Mouse (Mus musculus): ENCODE measurements at regions not wholly inside any gene's neighbourhood (a gene's known extent, or its start where the extent isn't known, plus 50 kb on each side); places are given as distances from the start of the nearest gene placed in this dataset.

DNA sequence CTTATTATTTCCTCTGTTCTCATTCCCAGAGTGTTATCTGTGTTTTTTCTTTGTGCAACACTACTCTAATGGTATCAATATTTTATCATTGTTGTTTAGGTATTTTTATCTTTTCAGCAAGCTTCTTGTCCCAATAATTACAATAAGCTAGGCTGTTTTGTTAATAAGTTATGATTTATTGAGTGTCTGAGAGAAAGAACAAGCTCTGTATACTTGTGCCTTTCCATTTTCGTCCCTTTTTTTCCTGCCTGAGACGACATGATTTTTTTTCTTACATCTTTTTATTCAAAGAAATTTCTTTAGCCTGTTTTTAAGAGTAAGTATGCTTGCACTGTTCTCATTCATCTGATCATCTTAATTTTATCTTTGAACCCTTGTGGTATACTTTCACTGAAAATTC, 904.1 kb downstream of the A830018L16Rik start:
- DNase-seq (ENCODE audit: low spot score in 2 of 2), result no peak

- DNase-seq (ENCODE audit: low spot score in 2 of 2), result no peak
Observed at GRCm38 (mm10) chr1:12334186-12334585, 920.3 kb downstream of the A830018L16Rik start.

DNA sequence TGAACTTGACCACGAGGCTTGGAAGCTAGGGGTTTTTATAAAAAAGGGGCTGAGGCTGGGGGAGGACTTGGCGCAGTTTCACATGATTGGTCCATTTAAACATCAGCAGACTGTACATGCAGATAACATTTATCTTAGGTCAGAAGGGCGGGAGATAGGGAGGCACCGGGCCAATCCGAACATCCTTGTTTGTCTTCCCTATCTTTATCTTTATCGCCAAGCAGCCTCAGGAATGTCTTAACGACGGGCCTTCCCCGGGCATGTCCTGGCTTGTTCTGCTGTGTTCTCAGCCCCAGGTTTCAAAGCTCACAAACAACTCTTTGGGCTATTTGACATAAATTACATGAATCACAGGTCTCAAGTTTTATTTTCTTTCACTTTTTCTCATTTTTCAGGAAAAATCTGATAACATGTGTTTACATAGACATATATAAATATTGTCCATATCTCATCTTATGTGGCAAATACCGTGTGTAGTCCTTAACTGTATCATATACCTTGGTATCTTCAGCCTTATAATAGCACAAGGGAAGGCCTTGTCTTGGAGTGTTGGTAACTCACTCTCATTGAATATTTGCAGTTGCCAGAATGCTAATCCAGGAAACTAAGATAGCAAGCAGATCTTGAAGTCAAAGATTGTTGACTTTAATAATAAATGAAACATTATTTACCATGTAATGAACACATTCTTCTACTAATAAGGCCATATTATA, 931.0 kb downstream of the A830018L16Rik start:
- DNase-seq (ENCODE audit: low spot score in 2 of 2), result no peak

DNA sequence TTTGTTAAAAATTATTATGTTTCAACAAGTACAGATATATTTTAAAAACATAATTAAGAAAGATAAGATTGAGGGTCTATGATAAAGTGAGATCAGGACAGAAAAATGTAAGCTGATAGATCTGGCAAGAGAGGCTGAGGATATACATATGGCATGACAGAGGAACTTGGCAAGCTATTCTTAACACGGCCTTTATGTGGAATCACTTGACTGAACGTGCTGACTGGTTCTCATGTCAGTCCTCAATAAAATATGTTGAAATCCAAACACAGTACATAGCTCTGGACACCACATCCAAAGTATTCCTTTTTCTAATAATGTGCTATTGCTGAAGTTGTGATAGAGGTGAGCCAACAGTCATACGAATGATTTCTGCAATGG, 931.5 kb downstream of the A830018L16Rik start:
- no peak for DNase-seq (ENCODE audit: low spot score in 2 of 2)

- DNase-seq (ENCODE audit: low spot score in 2 of 2), result no peak
Observed at GRCm38 (mm10) chr1:12354531-12354930, 940.6 kb downstream of the A830018L16Rik start.

DNA sequence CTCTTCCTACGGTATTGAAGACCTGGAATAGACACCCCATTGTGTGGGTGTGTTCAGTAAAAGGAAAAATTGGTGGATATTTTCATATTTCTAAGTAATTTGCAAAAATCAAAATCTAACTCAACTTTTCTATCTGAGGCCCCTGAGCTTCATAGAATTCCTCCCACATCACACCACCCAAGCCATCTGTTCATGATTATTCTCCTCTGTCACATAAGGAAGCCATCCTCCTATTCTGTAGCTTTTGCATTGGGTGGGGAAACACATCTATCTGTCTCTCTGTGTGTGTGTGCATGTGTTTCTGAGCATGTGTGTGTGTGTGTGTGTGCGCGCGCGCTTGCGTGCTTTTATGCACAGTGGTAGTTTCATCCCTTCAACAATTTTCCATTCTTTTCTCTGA, 954.0 kb downstream of the A830018L16Rik start:
- DNase-seq (ENCODE audit: low spot score in 2 of 2), result peak; percentile 56 to 62

DNA sequence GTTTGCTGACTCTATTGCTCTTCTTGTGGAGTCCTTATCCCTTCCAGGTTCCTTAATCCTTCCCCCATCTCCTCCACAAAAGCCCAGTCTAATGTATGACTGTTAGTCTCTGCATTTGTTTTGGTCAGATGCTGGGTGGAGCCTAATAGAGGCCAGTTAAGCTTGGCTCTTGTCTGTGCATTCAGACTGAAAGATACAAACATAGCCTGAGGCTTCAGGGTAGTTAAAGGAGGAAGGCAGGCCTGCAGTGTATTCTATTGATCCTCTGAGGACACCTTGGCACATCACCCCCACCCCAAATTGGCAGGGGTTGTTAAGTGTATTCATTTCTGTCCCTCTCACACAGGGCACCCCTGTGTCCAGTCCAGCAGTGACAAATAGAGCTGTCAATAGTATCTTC, 959.1 kb downstream of the A830018L16Rik start:
- no peak for DNase-seq (ENCODE audit: low spot score in 2 of 2)

DNA sequence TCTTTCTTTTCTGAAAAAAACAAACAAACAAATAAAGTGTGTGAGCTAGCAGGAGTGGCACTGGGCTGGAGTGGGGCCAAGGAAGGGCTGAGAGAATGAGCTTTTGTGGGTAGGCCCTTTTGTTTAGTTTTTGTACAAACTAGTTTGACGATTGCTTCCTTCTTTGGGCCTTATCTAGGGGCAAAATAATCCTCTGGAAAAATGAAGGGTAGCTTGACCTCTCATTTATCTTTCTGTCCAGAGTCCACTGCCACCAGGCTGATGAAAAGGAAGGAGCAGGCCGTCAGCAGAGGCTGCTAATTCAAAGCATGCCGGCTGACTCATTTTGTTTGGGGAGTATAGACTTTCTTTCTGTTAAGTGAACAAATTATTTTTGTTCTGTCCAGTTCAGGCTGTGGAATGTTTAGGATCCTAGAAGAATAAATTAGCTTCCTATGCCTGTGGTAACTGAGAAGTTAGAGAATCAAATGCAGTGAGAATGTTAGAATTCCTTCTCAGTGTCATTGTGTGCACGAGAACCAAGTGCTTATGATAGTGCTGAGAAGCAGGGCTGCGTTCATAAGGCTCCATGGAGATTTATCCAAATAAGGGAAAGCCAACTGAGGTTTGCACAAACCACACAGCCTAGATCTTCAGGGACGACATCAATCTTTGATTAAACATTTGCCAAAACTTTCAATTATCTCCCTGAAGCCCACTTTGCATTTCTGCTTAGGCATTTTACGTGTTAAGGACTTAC, 984.4 kb downstream of the A830018L16Rik start:
- no peak for DNase-seq (ENCODE audit: low spot score in 2 of 2)

- no peak for DNase-seq (ENCODE audit: low spot score in 2 of 2)
Observed at GRCm38 (mm10) chr1:12405391-12406270, 991.7 kb downstream of the A830018L16Rik start.

DNA sequence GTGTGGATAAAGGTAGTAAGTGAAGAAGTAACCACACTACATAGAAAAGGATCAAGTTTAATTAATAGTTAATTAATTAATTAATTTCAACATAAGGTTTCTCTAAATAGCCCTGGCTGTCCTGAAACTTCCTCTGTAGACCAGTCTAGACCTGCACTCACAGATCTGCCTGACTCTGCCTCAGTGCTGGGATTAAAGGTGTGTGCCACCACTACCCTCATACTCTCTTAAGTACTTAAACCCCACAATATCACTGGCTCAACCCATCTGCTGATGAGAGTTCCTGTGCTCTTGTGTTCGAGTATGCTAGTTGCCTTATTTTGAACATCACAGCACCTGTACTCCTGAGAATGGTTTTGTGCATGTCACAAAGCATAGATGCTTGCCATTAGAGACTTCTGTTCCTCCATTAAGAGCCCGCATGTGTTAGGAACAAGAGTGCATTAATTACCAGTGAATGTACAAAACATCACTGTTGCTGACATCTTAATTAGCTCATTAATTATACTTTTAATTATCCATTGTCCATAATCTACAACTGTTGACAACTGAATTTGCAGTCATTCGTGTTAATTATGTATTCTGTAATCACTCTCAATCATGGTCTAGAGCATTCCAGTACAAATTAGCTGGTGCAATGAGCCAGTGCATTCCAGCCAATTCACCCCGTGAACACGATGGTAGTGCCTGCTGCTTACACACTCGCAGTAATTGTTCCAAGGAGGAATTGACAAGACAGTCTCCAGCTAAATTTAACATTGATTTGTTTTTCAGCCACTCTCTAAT, 996.0 kb downstream of the A830018L16Rik start:
- no peak for DNase-seq (ENCODE audit: low spot score in 2 of 2)

DNA sequence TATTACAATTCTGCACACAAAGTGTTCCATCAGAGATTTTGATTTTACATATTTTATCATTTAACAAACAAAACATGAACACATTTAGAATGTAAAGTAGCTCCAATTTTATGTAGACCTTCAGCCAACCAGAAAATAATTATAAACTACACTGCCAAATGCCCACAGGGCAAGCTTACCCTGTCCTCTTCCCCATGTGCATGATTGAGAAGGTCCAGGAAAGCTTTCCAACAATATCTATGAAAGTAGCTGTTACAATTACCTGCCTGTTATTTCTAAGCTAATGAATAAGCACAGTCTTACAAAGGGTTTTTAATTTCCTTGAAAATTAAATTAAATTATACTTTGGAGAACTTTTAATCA, 996.6 kb downstream of the A830018L16Rik start:
- DNase-seq (ENCODE audit: low spot score in 2 of 2), result no peak

DNA sequence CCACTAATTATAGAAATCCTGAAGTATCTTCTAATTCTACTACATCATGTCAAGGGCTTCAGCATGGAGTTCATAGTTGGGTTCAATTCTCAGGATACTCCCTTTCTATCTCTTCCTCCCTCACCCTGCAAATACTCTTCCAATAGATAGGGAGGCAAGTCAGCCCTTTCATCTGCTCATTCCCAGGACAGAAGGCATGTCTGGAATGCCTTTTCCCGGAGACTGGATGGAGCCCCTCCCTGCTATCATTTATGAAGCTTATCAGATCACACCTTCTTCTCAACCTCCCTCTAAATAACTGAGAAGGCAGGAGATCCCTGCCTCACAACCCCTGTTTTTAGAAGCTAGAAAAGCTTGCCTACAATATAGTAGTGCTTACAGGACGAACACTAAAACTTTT, 1010.6 kb downstream of the A830018L16Rik start:
- no peak for DNase-seq (ENCODE audit: low spot score in 2 of 2)

DNA sequence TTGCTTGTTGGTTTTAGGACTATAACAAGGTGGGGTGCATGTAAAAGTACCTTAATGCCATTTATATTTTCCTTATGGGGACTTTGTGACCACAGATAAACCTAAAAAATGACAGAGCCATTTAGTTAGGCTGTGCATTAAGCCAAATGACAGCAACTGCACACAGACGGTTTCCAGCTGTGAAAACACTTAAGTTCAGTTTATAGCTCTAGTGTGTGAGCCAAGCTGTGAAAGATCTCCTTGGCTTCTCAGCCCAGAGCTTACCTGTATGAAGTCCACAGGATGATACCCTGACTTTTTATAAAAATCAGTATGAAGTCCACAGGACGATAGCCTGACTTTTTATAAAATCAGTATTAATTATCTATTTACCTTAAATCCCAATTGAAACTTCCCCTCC, 1024.0 kb downstream of the A830018L16Rik start:
- DNase-seq (ENCODE audit: low spot score in 2 of 2), result no peak

DNA sequence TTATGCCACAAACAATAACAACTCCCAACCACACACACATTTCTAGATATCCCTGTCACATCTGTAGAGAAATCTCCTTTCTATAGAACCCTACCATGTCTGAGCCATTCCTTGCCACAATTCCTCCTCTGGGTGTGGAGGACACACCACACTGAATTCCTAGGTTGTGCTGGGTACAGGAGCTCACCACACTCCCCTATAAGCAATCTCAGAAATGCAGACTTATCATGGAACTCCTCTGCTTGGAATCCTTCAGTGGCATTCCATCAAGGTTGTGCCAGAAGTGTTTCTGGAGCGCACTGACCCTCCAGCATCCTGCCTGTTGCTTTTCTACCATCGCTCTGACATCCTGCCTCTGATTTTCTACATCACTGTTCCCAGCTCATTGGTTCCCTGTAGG, 1052.3 kb downstream of the A830018L16Rik start:
- DNase-seq (ENCODE audit: low spot score in 2 of 2), result no peak

DNA sequence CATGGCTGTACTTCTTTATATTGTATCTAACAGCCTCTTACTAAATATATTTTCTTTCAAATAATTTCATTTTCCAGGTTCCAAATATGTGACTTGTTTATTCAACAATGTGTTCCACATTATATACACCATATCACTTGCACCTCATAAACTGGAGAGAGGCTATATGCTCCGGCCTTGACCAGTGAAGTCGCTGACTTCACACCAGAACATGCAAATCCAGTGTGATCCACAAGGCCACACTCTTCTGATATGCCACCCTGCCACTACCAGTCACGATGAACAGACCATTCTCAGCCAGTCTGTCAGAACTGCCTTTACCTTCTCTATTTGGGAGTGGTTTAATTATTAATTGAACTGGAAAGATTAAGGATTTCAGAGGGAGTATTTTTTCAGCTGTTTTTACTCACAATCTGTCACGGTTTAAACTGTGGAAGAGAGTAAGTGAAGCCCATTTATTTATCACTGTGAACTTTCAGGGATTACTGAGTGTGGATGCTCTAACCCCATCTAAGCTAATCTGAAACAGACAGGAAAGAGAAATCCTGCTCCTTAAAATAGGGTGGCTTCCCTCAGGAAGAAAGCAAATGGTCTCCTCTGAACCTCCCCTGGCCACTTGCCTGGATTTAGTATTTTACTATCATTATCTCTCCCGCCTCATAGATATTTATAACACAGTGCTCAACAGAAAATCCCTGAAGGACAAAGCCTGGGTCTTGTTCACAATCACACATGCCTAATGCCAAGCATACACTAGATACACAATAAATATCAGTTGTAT, 1065.3 kb downstream of the A830018L16Rik start:
- no peak for DNase-seq (ENCODE audit: low spot score in 2 of 2)

GRCm38 (mm10) chr1:12500442-12500841, 1086.5 kb downstream of the A830018L16Rik start:
- peak; percentile 14 to 31 for DNase-seq (ENCODE audit: low spot score in 2 of 2)

GRCm38 (mm10) chr1:12507997-12508396, 1094.1 kb downstream of the A830018L16Rik start:
- no peak for DNase-seq (ENCODE audit: low spot score in 2 of 2)

GRCm38 (mm10) chr1:12510129-12510816, 1096.4 kb downstream of the A830018L16Rik start:
- DNase-seq (ENCODE audit: low spot score in 2 of 2), result no peak

GRCm38 (mm10) chr1:12519601-12520000, 1105.7 kb downstream of the A830018L16Rik start:
- no peak for DNase-seq (ENCODE audit: low spot score in 2 of 2)

GRCm38 (mm10) chr1:12555859-12556258, 1142.0 kb downstream of the A830018L16Rik start:
- peak in 1 of 2 experiments; percentile 6 for DNase-seq (ENCODE audit: low spot score in 2 of 2)

Data from left cerebral cortex, adult 18-20 months (tissue).